ENCODE assay signal across 22 mouse cellular contexts in genomic region chr17:51248543-51248942, GRCm38 (mm10).
DNase-seq lines count a peak whose midpoint lies in the region; ATAC-seq and TF ChIP-seq lines count a peak whose summit lies in the region.
"Had no signal": no experiment of that assay in that cellular context is flagged by ENCODE, and none has a peak within 500 bp of the region (broad histone marks: within the 10 kb centered on the region; RNA-seq: fewer than 3 reads in every experiment).

No protein-coding gene starts in this region.

- intact Hi-C loops in heart, postnatal 25 days (cut with DNase I): no loop called here

- WGBS in heart, embryonic 12.5 days: 24% methylated on average over 6 of the region's 6 CpGs
- WGBS in lung, embryonic 14.5 days: 31% methylated on average over 6 of the region's 6 CpGs

- peak overlapping the region; percentile 26; the same call in 1 of the 2 replicates for H3K4me2 ChIP-seq in heart, embryonic 12.5 days
- no peak overlapping the region for H3K4me2 ChIP-seq in lung, embryonic 14.5 days
- H3K4me2 ChIP-seq: hindbrain, embryonic 15.5 days; intestine, embryonic 15.5 days; limb, embryonic 15.5 days; lung, embryonic 15.5 days had no signal

- no peak for TF ChIP-seq CTCF in lung, embryonic 14.5 days (IDR thresholded peaks at IDR 0.05; ENCODE audit: low read depth)

- no peak overlapping the region for H3K27ac ChIP-seq in heart, embryonic 12.5 days (ENCODE audit: poor library complexity, severe bottlenecking)
- H3K27ac ChIP-seq in lung, embryonic 14.5 days (ENCODE audit: low read depth): no peak overlapping the region
- H3K27ac ChIP-seq: hindbrain, embryonic 15.5 days; intestine, embryonic 15.5 days; limb, embryonic 15.5 days; liver, embryonic 14.5 days; lung, embryonic 15.5 days had no signal

- no peaks in the 10 kb centered on the region for H3K36me3 ChIP-seq in heart, embryonic 12.5 days
- no peaks in the 10 kb centered on the region for H3K36me3 ChIP-seq in lung, embryonic 14.5 days (ENCODE audit: insufficient read depth)
- H3K36me3 ChIP-seq: hindbrain, embryonic 15.5 days; intestine, embryonic 15.5 days; limb, embryonic 15.5 days; lung, embryonic 15.5 days had no signal

- no peak overlapping the region for H3K9ac ChIP-seq in heart, embryonic 12.5 days
- H3K9ac ChIP-seq in lung, embryonic 14.5 days: no peak overlapping the region
- H3K9ac ChIP-seq: forebrain, postnatal 0 days; hindbrain, embryonic 15.5 days; intestine, embryonic 15.5 days; limb, embryonic 15.5 days; liver, embryonic 14.5 days; lung, embryonic 15.5 days had no signal

- H3K4me3 ChIP-seq in heart, embryonic 12.5 days: no peak overlapping the region
- no peak overlapping the region for H3K4me3 ChIP-seq in lung, embryonic 14.5 days (ENCODE audit: low read depth, low read length)
- H3K4me3 ChIP-seq: hindbrain, embryonic 15.5 days; intestine, embryonic 15.5 days; limb, embryonic 15.5 days; lung, embryonic 15.5 days had no signal

- no peak for ATAC-seq in heart, embryonic 12.5 days (ENCODE audit: insufficient number of reproducible peaks, low FRiP score)
- ATAC-seq in lung, embryonic 14.5 days (ENCODE audit: insufficient read depth): no peak
- ATAC-seq: forebrain, postnatal 0 days; intestine, embryonic 15.5 days; midbrain, embryonic 16.5 days had no signal

- H3K9me3 ChIP-seq in heart, embryonic 12.5 days (replicated peaks): no peaks in the 10 kb centered on the region
- H3K9me3 ChIP-seq in lung, embryonic 14.5 days (ENCODE audit: low read depth, low read length): no peaks in the 10 kb centered on the region
- H3K9me3 ChIP-seq: hindbrain, embryonic 15.5 days; intestine, embryonic 15.5 days; limb, embryonic 15.5 days; lung, embryonic 15.5 days had no signal

- DNase-seq in adrenal gland, postnatal 36 days: peak; percentile 6 to 24
- no peak for DNase-seq in adrenal gland, adult 18-20 months (ENCODE audit: low spot score in 2 of 2)
- DNase-seq in heart, postnatal 25 days (ENCODE audit: low spot score): no peak
- peak; percentile 62 for DNase-seq in lung, embryonic 14.5 days
- no peak for DNase-seq in lung, postnatal 36 days
- DNase-seq in heart, postnatal 4 days: peak; percentile 46
- DNase-seq in layer of hippocampus, adult 9-11 months: no peak
- DNase-seq: adrenal gland, postnatal 14 days; cerebellum, adult 18-20 months; forebrain, postnatal 0 days; gastrocnemius, postnatal 14 days; kidney, adult 8-10 months; kidney, postnatal 10 days; lung, postnatal 4 days; thymus, postnatal 14 days had no signal

- peaks cover 8% of the 10 kb centered on the region for H3K4me1 ChIP-seq in heart, embryonic 12.5 days (replicated peaks)
- H3K4me1 ChIP-seq in lung, embryonic 14.5 days (ENCODE audit: insufficient read depth): no peaks in the 10 kb centered on the region
- H3K4me1 ChIP-seq: hindbrain, embryonic 15.5 days; intestine, embryonic 15.5 days; limb, embryonic 15.5 days; lung, embryonic 15.5 days had no signal

- no peaks in the 10 kb centered on the region for H3K27me3 ChIP-seq in heart, embryonic 12.5 days (replicated peaks)
- no peaks in the 10 kb centered on the region for H3K27me3 ChIP-seq in lung, embryonic 14.5 days (ENCODE audit: insufficient read depth, low read length)
- H3K27me3 ChIP-seq: hindbrain, embryonic 15.5 days; intestine, embryonic 15.5 days; limb, embryonic 15.5 days; lung, embryonic 15.5 days had no signal

Comparison
In these comparisons a context has a peak if more than half of its experiments do, and no peak if none do; other contexts are left out.
1. DNase-seq: peak in adrenal gland, postnatal 36 days (2 of 2), lung, embryonic 14.5 days (single experiment) and heart, postnatal 4 days (single experiment); none in adrenal gland, adult 18-20 months (0 of 2), heart, postnatal 25 days (single experiment), lung, postnatal 36 days (single experiment) and layer of hippocampus, adult 9-11 months (single experiment).